Mouse (Mus musculus): ENCODE data around the gene Crmp1. TPM values are rescaled to one million over a fixed set of nuclear protein-coding genes. Genes with fewer than 3 reads are reported as not detected.

Gene Crmp1
- polyA plus RNA-seq, 1 experiment = 207 TPM

GRCm38 (mm10) chr5:37318715-37319114, 77.0 kb downstream of the Crmp1 start:
- Histone ChIP-seq H3K4me3 (replicated peaks; ENCODE audit: insufficient read depth, low read depth, low read length) (no peak overlapping the region), H3K27me3 (ENCODE audit: control insufficient read depth, insufficient read depth, low read length) (no peaks in the 10 kb centered on the region), H3K27ac (ENCODE audit: insufficient read depth, low read length) (no peak overlapping the region), H3K4me1 (ENCODE audit: control insufficient read depth, insufficient read depth, low read length) (no peaks in the 10 kb centered on the region)
- WGBS = 37% methylated on average over 6 of the region's 6 CpGs
- no peak for DNase-seq
- no peak for TF ChIP-seq POLR2A (IDR thresholded peaks at IDR 0.05; ENCODE audit: borderline replicate concordance, insufficient read depth, low read length)

- TF ChIP-seq POLR2A (IDR thresholded peaks at IDR 0.05; ENCODE audit: borderline replicate concordance, insufficient read depth, low read length) (no peak), CTCF (IDR thresholded peaks at IDR 0.05; ENCODE audit: borderline replicate concordance, insufficient read depth, low read depth, low read length) (no peak)
- no peak overlapping the region for H3K4me3 ChIP-seq (replicated peaks; ENCODE audit: insufficient read depth, low read depth, low read length)
- H3K27me3 ChIP-seq (ENCODE audit: control insufficient read depth, insufficient read depth, low read length) = no peaks in the 10 kb centered on the region
- DNase-seq = no peak
- H3K4me1 ChIP-seq (ENCODE audit: control insufficient read depth, insufficient read depth, low read length) = no peaks in the 10 kb centered on the region
- 58% methylated on average over 3 of the region's 3 CpGs for WGBS
- no peak overlapping the region for H3K27ac ChIP-seq (ENCODE audit: insufficient read depth, low read length)
Observed at GRCm38 (mm10) chr5:37320174-37320573, 78.4 kb downstream of the Crmp1 start.

- 97% methylated on average over 4 of the region's 4 CpGs for WGBS
- Histone ChIP-seq H3K4me3 (replicated peaks; ENCODE audit: insufficient read depth, low read depth, low read length) (no peak overlapping the region), H3K27me3 (ENCODE audit: control insufficient read depth, insufficient read depth, low read length) (no peaks in the 10 kb centered on the region), H3K27ac (ENCODE audit: insufficient read depth, low read length) (no peak overlapping the region), H3K4me1 (ENCODE audit: control insufficient read depth, insufficient read depth, low read length) (no peaks in the 10 kb centered on the region)
- no peak for DNase-seq
- TF ChIP-seq POLR2A (IDR thresholded peaks at IDR 0.05; ENCODE audit: borderline replicate concordance, insufficient read depth, low read length) = no peak
- no peak for TF ChIP-seq CTCF (IDR thresholded peaks at IDR 0.05; ENCODE audit: borderline replicate concordance, insufficient read depth, low read depth, low read length)
Observed at GRCm38 (mm10) chr5:37320761-37321160, 79.0 kb downstream of the Crmp1 start.

- H3K4me1 ChIP-seq (ENCODE audit: control insufficient read depth, insufficient read depth, low read length) = no peaks in the 10 kb centered on the region
- TF ChIP-seq CTCF (IDR thresholded peaks at IDR 0.05; ENCODE audit: borderline replicate concordance, insufficient read depth, low read depth, low read length) = no peak
- 85% methylated on average over 6 of the region's 6 CpGs for WGBS
- no peak for DNase-seq
- no peak overlapping the region for H3K27ac ChIP-seq (ENCODE audit: insufficient read depth, low read length)
- no peak overlapping the region for H3K4me3 ChIP-seq (replicated peaks; ENCODE audit: insufficient read depth, low read depth, low read length)
- H3K27me3 ChIP-seq (ENCODE audit: control insufficient read depth, insufficient read depth, low read length) = no peaks in the 10 kb centered on the region
Observed at GRCm38 (mm10) chr5:37326675-37327074, 84.9 kb downstream of the Crmp1 start.

GRCm38 (mm10) chr5:37330449-37331132, 88.9 kb downstream of the Crmp1 start:
- Histone ChIP-seq H3K4me3 (replicated peaks; ENCODE audit: insufficient read depth, low read depth, low read length) (no peak overlapping the region), H3K27ac (ENCODE audit: insufficient read depth, low read length) (no peak overlapping the region), H3K27me3 (ENCODE audit: control insufficient read depth, insufficient read depth, low read length) (no peaks in the 10 kb centered on the region), H3K4me1 (ENCODE audit: control insufficient read depth, insufficient read depth, low read length) (no peaks in the 10 kb centered on the region)
- WGBS = 88% methylated on average over 8 of the region's 8 CpGs
- TF ChIP-seq POLR2A (IDR thresholded peaks at IDR 0.05; ENCODE audit: borderline replicate concordance, insufficient read depth, low read length) = no peak
- TF ChIP-seq CTCF (IDR thresholded peaks at IDR 0.05; ENCODE audit: borderline replicate concordance, insufficient read depth, low read depth, low read length) = no peak
- no peak for DNase-seq

GRCm38 (mm10) chr5:37331133-37331505, 89.4 kb downstream of the Crmp1 start:
- Histone ChIP-seq H3K4me1 (ENCODE audit: control insufficient read depth, insufficient read depth, low read length) (no peaks in the 10 kb centered on the region), H3K4me3 (replicated peaks; ENCODE audit: insufficient read depth, low read depth, low read length) (no peak overlapping the region), H3K27ac (ENCODE audit: insufficient read depth, low read length) (no peak overlapping the region), H3K27me3 (ENCODE audit: control insufficient read depth, insufficient read depth, low read length) (no peaks in the 10 kb centered on the region)
- no peak for DNase-seq
- no peak for TF ChIP-seq POLR2A (IDR thresholded peaks at IDR 0.05; ENCODE audit: borderline replicate concordance, insufficient read depth, low read length)
- TF ChIP-seq CTCF (IDR thresholded peaks at IDR 0.05; ENCODE audit: borderline replicate concordance, insufficient read depth, low read depth, low read length) = no peak
- WGBS = 95% methylated on average over 2 of the region's 2 CpGs

GRCm38 (mm10) chr5:37332066-37332465, 90.3 kb downstream of the Crmp1 start:
- H3K27me3 ChIP-seq (ENCODE audit: control insufficient read depth, insufficient read depth, low read length) = no peaks in the 10 kb centered on the region
- WGBS = 63% methylated on average over 4 of the region's 4 CpGs
- H3K27ac ChIP-seq (ENCODE audit: insufficient read depth, low read length) = no peak overlapping the region
- no peak for DNase-seq
- H3K4me3 ChIP-seq (replicated peaks; ENCODE audit: insufficient read depth, low read depth, low read length) = no peak overlapping the region
- no peak for TF ChIP-seq POLR2A (IDR thresholded peaks at IDR 0.05; ENCODE audit: borderline replicate concordance, insufficient read depth, low read length)
- TF ChIP-seq CTCF (IDR thresholded peaks at IDR 0.05; ENCODE audit: borderline replicate concordance, insufficient read depth, low read depth, low read length) = no peak
- H3K4me1 ChIP-seq (ENCODE audit: control insufficient read depth, insufficient read depth, low read length) = no peaks in the 10 kb centered on the region

GRCm38 (mm10) chr5:37335061-37335460, 93.3 kb downstream of the Crmp1 start:
- Histone ChIP-seq H3K27me3 (ENCODE audit: control insufficient read depth, insufficient read depth, low read length) (no peaks in the 10 kb centered on the region; the same call in 1 of the 2 replicates), H3K4me3 (replicated peaks; ENCODE audit: insufficient read depth, low read depth, low read length) (no peak overlapping the region), H3K27ac (ENCODE audit: insufficient read depth, low read length) (no peak overlapping the region), H3K4me1 (ENCODE audit: control insufficient read depth, insufficient read depth, low read length) (no peaks in the 10 kb centered on the region)
- DNase-seq = no peak
- 54% methylated on average over 3 of the region's 3 CpGs for WGBS
- no peak for TF ChIP-seq POLR2A (IDR thresholded peaks at IDR 0.05; ENCODE audit: borderline replicate concordance, insufficient read depth, low read length)
- no peak for TF ChIP-seq CTCF (IDR thresholded peaks at IDR 0.05; ENCODE audit: borderline replicate concordance, insufficient read depth, low read depth, low read length)
